Mouse (Mus musculus): ENCODE measurements around the gene Tmem131. TPM values are rescaled to one million over a fixed set of nuclear protein-coding genes. Genes with fewer than 3 reads are reported as not detected.

The Tmem131 gene
- polyA plus RNA-seq, 1 experiment from 2014 or later: 12.3 TPM

- Histone ChIP-seq H3K4me3 (replicated peaks) (peak overlapping the region; percentile 46), H3K4me2 (peak overlapping the region; percentile 94), H3K9ac (peak overlapping the region; percentile 42; the same call in 1 of the 2 replicates), H3K27ac (no peak overlapping the region), H3K27me3 (no peaks in the 10 kb centered on the region; the same call in 1 of the 2 replicates), H3K36me3 (no peaks in the 10 kb centered on the region), H3K9me3 (replicated peaks) (no peaks in the 10 kb centered on the region), H3K4me1 (peaks cover 13% of the 10 kb centered on the region)
- WGBS: 4% methylated on average over 20 of the region's 20 CpGs
- peak; percentile 62 for ATAC-seq (replicated peaks; ENCODE audit: low FRiP score)
These were observed 158.9 kb downstream of the Tmem131 start for GRCm38 (mm10) chr1:36784365-36785134.

GRCm38 (mm10) chr1:36782476-36782875, 161.0 kb downstream of the Tmem131 start:
- ATAC-seq (replicated peaks; ENCODE audit: low FRiP score): no peak
- no peak overlapping the region for H3K4me3 ChIP-seq (replicated peaks)
- no peak overlapping the region for H3K9ac ChIP-seq
- H3K27me3 ChIP-seq: no peaks in the 10 kb centered on the region; the same call in 1 of the 2 replicates
- no peak overlapping the region for H3K4me2 ChIP-seq
- H3K4me1 ChIP-seq: peaks cover 13% of the 10 kb centered on the region
- H3K27ac ChIP-seq: no peak overlapping the region
- no peaks in the 10 kb centered on the region for H3K36me3 ChIP-seq
- 76% methylated on average over 11 of the region's 11 CpGs for WGBS
- no peaks in the 10 kb centered on the region for H3K9me3 ChIP-seq (replicated peaks)

GRCm38 (mm10) chr1:36780793-36781192, 162.7 kb downstream of the Tmem131 start:
- H3K4me1 ChIP-seq: peaks cover 11% of the 10 kb centered on the region
- H3K4me3 ChIP-seq (replicated peaks): no peak overlapping the region
- 86% methylated on average over 13 of the region's 13 CpGs for WGBS
- no peaks in the 10 kb centered on the region for H3K36me3 ChIP-seq
- ATAC-seq (replicated peaks; ENCODE audit: low FRiP score): no peak
- H3K27ac ChIP-seq: no peak overlapping the region
- H3K4me2 ChIP-seq: no peak overlapping the region
- no peak overlapping the region for H3K9ac ChIP-seq
- H3K27me3 ChIP-seq: no peaks in the 10 kb centered on the region; the same call in 1 of the 2 replicates
- H3K9me3 ChIP-seq (replicated peaks): no peaks in the 10 kb centered on the region

GRCm38 (mm10) chr1:36772198-36772934, 171.1 kb downstream of the Tmem131 start:
- Histone ChIP-seq H3K27me3 (peaks cover 15% of the 10 kb centered on the region), H3K9me3 (replicated peaks) (no peaks in the 10 kb centered on the region), H3K36me3 (no peaks in the 10 kb centered on the region), H3K4me3 (replicated peaks) (no peak overlapping the region), H3K9ac (no peak overlapping the region), H3K27ac (no peak overlapping the region), H3K4me2 (no peak overlapping the region), H3K4me1 (peaks cover 9% of the 10 kb centered on the region)
- WGBS: 80% methylated on average over 9 of the region's 9 CpGs
- ATAC-seq (replicated peaks; ENCODE audit: low FRiP score): peak; percentile 33; the same call in 1 of the 2 replicates

GRCm38 (mm10) chr1:36770998-36771397, 172.5 kb downstream of the Tmem131 start:
- H3K4me2 ChIP-seq: peak overlapping the region; percentile 49
- H3K9me3 ChIP-seq (replicated peaks): no peaks in the 10 kb centered on the region
- H3K36me3 ChIP-seq: no peaks in the 10 kb centered on the region
- no peak overlapping the region for H3K27ac ChIP-seq
- WGBS: 16% methylated on average over 27 of the region's 27 CpGs
- peak overlapping the region; percentile 16 for H3K4me3 ChIP-seq (replicated peaks)
- peaks cover 9% of the 10 kb centered on the region for H3K4me1 ChIP-seq
- H3K27me3 ChIP-seq: peaks cover 15% of the 10 kb centered on the region
- no peak overlapping the region for H3K9ac ChIP-seq
- 0 out of 2 replicates have a peak, but pooled peaks have one; percentile 27 for ATAC-seq (replicated peaks; ENCODE audit: low FRiP score)

- peaks cover 15% of the 10 kb centered on the region for H3K27me3 ChIP-seq
- WGBS: 79% methylated on average over 1 of the region's 1 CpGs
- no peaks in the 10 kb centered on the region for H3K9me3 ChIP-seq (replicated peaks)
- no peak overlapping the region for H3K4me2 ChIP-seq
- no peak overlapping the region for H3K4me3 ChIP-seq (replicated peaks)
- no peak overlapping the region for H3K9ac ChIP-seq
- H3K27ac ChIP-seq: no peak overlapping the region
- no peak for ATAC-seq (replicated peaks; ENCODE audit: low FRiP score)
- no peaks in the 10 kb centered on the region for H3K36me3 ChIP-seq
- H3K4me1 ChIP-seq: peaks cover 9% of the 10 kb centered on the region
These were observed 173.5 kb downstream of the Tmem131 start for GRCm38 (mm10) chr1:36769951-36770350.

- H3K9ac ChIP-seq: no peak overlapping the region
- no peaks in the 10 kb centered on the region for H3K9me3 ChIP-seq (replicated peaks)
- 64% methylated on average over 5 of the region's 5 CpGs for WGBS
- H3K27me3 ChIP-seq: peaks cover 15% of the 10 kb centered on the region
- H3K27ac ChIP-seq: no peak overlapping the region
- H3K4me2 ChIP-seq: no peak overlapping the region
- H3K36me3 ChIP-seq: no peaks in the 10 kb centered on the region
- ATAC-seq (replicated peaks; ENCODE audit: low FRiP score): no peak
- no peak overlapping the region for H3K4me3 ChIP-seq (replicated peaks)
- peaks cover 9% of the 10 kb centered on the region for H3K4me1 ChIP-seq
These were observed 174.7 kb downstream of the Tmem131 start for GRCm38 (mm10) chr1:36768786-36769185.

GRCm38 (mm10) chr1:36767321-36767720, 176.1 kb downstream of the Tmem131 start:
- Histone ChIP-seq H3K4me3 (replicated peaks) (no peak overlapping the region), H3K9ac (no peak overlapping the region), H3K9me3 (replicated peaks) (no peaks in the 10 kb centered on the region), H3K4me1 (peaks cover 6% of the 10 kb centered on the region), H3K4me2 (no peak overlapping the region), H3K27ac (no peak overlapping the region), H3K36me3 (no peaks in the 10 kb centered on the region), H3K27me3 (peaks cover 15% of the 10 kb centered on the region)
- WGBS: 28% methylated on average over 10 of the region's 10 CpGs
- no peak for ATAC-seq (replicated peaks; ENCODE audit: low FRiP score)

- no peak overlapping the region for H3K9ac ChIP-seq
- no peaks in the 10 kb centered on the region for H3K9me3 ChIP-seq (replicated peaks)
- 54% methylated on average over 4 of the region's 4 CpGs for WGBS
- peaks cover 12% of the 10 kb centered on the region for H3K27me3 ChIP-seq
- H3K4me2 ChIP-seq: no peak overlapping the region
- no peaks in the 10 kb centered on the region for H3K36me3 ChIP-seq
- no peak overlapping the region for H3K27ac ChIP-seq
- H3K4me1 ChIP-seq: peaks cover 6% of the 10 kb centered on the region
- no peak overlapping the region for H3K4me3 ChIP-seq (replicated peaks)
- no peak for ATAC-seq (replicated peaks; ENCODE audit: low FRiP score)
These were observed 176.8 kb downstream of the Tmem131 start for GRCm38 (mm10) chr1:36766431-36767205.

- Histone ChIP-seq H3K36me3 (no peaks in the 10 kb centered on the region), H3K27ac (no peak within 1 kb of the TSS), H3K9me3 (replicated peaks) (no peaks in the 10 kb centered on the region), H3K27me3 (no peaks in the 10 kb centered on the region), H3K4me2 (no peak within 1 kb of the TSS), H3K9ac (no peak within 1 kb of the TSS), H3K4me1 (no peaks in the 10 kb centered on the region), H3K4me3 (replicated peaks) (no peak within 1 kb of the TSS)
- WGBS: 80% methylated on average over 11 of the region's 11 CpGs
- no peak for ATAC-seq (replicated peaks; ENCODE audit: low FRiP score)
These were observed 181.9 kb downstream of the Tmem131 start, which contains the start of gene Zap70 for GRCm38 (mm10) chr1:36761568-36761967. Gene Zap70 (plus strand): TSS chr1:36761798.

- no peaks in the 10 kb centered on the region for H3K36me3 ChIP-seq
- ATAC-seq (replicated peaks; ENCODE audit: low FRiP score): no peak
- WGBS: 83% methylated on average over 8 of the region's 8 CpGs
- no peak overlapping the region for H3K27ac ChIP-seq
- H3K27me3 ChIP-seq: no peaks in the 10 kb centered on the region
- no peak overlapping the region for H3K4me2 ChIP-seq
- no peak overlapping the region for H3K9ac ChIP-seq
- no peaks in the 10 kb centered on the region for H3K9me3 ChIP-seq (replicated peaks)
- no peak overlapping the region for H3K4me3 ChIP-seq (replicated peaks)
- H3K4me1 ChIP-seq: no peaks in the 10 kb centered on the region
These were observed 182.4 kb downstream of the Tmem131 start for GRCm38 (mm10) chr1:36761061-36761460.
